Mouse (Mus musculus) layer of hippocampus, postnatal 14 days (tissue): ENCODE data around the gene Plk3. TPM values are rescaled to one million over a fixed set of nuclear protein-coding genes. Genes with fewer than 3 reads are reported as not detected.

Experiments used
- DNase-seq, 2 experiments: peaks; one replicate each; pipeline ENCODE4 v3.0.0; 2021 to 2022; ENCODE audit warnings: low spot score in 2 of 2, mixed read lengths in 1 of 2
- total RNA-seq, 2 experiments: library from RNA; stranded (reverse); gene quantifications; 2 replicates each; pipeline ENCODE4 v1.2.3; 2021

Plk3 gene
- total RNA-seq, 2 experiments from 2014 or later: 11.6 to 13.8 TPM

- peak; percentile 90 to 96 for DNase-seq
These were observed 13.0 kb downstream of the Plk3 start for GRCm38 (mm10) chr4:117120445-117121414.

- DNase-seq: no peak
These were observed 13.7 kb downstream of the Plk3 start for GRCm38 (mm10) chr4:117120052-117120444.

GRCm38 (mm10) chr4:117119636-117120035 is 14.1 kb downstream of the Plk3 start:
- DNase-seq: no peak

GRCm38 (mm10) chr4:117117931-117118330 is 15.8 kb downstream of the Plk3 start:
- no peak for DNase-seq

- DNase-seq: no peak
These were observed 18.2 kb downstream of the Plk3 start for GRCm38 (mm10) chr4:117115592-117115991.

GRCm38 (mm10) chr4:117113237-117113636 is 20.5 kb downstream of the Plk3 start:
- DNase-seq: no peak

- DNase-seq: no peak
These were observed 22.8 kb downstream of the Plk3 start for GRCm38 (mm10) chr4:117110985-117111384.

GRCm38 (mm10) chr4:117110249-117110648 is 23.5 kb downstream of the Plk3 start:
- DNase-seq: no peak

- no peak for DNase-seq
These were observed 24.4 kb downstream of the Plk3 start for GRCm38 (mm10) chr4:117109330-117109729.

- no peak for DNase-seq
These were observed 25.3 kb downstream of the Plk3 start for GRCm38 (mm10) chr4:117108524-117108849.

- DNase-seq: no peak
These were observed 25.8 kb downstream of the Plk3 start for GRCm38 (mm10) chr4:117107813-117108523.

GRCm38 (mm10) chr4:117105127-117105526 is 28.6 kb downstream of the Plk3 start:
- DNase-seq: no peak

GRCm38 (mm10) chr4:117104672-117105071 is 29.1 kb downstream of the Plk3 start:
- DNase-seq: no peak

GRCm38 (mm10) chr4:117101218-117101617 is 32.5 kb downstream of the Plk3 start:
- no peak for DNase-seq

- no peak for DNase-seq
These were observed 33.7 kb downstream of the Plk3 start for GRCm38 (mm10) chr4:117100036-117100435.

- no peak for DNase-seq
These were observed 35.1 kb downstream of the Plk3 start for GRCm38 (mm10) chr4:117098764-117099036.

GRCm38 (mm10) chr4:117097969-117098763 is 35.6 kb downstream of the Plk3 start:
- DNase-seq: no peak

- DNase-seq: no peak
These were observed 37.1 kb downstream of the Plk3 start for GRCm38 (mm10) chr4:117096666-117097065.

GRCm38 (mm10) chr4:117095551-117096452 is 38.0 kb downstream of the Plk3 start, which contains the start of gene Ptch2:
Ptch2 (plus strand) TSS chr4:117096075.
- DNase-seq: peak; percentile 53

- DNase-seq: no peak
These were observed 39.0 kb downstream of the Plk3 start for GRCm38 (mm10) chr4:117094626-117095361.
